Mouse (Mus musculus): ENCODE measurements at regions not wholly inside any gene's neighbourhood (a gene's known extent, or its start where the extent isn't known, plus 50 kb on each side); places are given as distances from the start of the nearest gene placed in this dataset.

GRCm38 (mm10) chr6:71012436-71012822 is 56.1 kb downstream of the Foxi3 start:
- no peak for DNase-seq (ENCODE audit: low spot score in 2 of 2)

- DNase-seq (ENCODE audit: low spot score in 2 of 2), result no peak
Measured at GRCm38 (mm10) chr6:71012823-71013461, 56.6 kb downstream of the Foxi3 start.

GRCm38 (mm10) chr6:71016388-71016787 is 60.1 kb downstream of the Foxi3 start:
- DNase-seq (ENCODE audit: low spot score in 2 of 2), result no peak

- no peak for DNase-seq (ENCODE audit: low spot score in 2 of 2)
Measured at GRCm38 (mm10) chr6:71021353-71021752, 65.0 kb downstream of the Foxi3 start.

GRCm38 (mm10) chr6:71025472-71025871 is 69.1 kb downstream of the Foxi3 start:
- DNase-seq (ENCODE audit: low spot score in 2 of 2), result no peak

- DNase-seq (ENCODE audit: low spot score in 2 of 2), result no peak
Measured at GRCm38 (mm10) chr6:71029663-71030062, 73.3 kb downstream of the Foxi3 start.

- DNase-seq (ENCODE audit: low spot score in 2 of 2), result peak; percentile 14 to 30
Measured at GRCm38 (mm10) chr6:71030541-71030940, 74.2 kb downstream of the Foxi3 start.

GRCm38 (mm10) chr6:71044241-71044640 is 87.9 kb downstream of the Foxi3 start:
- no peak for DNase-seq (ENCODE audit: low spot score in 2 of 2)

GRCm38 (mm10) chr6:71045261-71045660 is 88.9 kb downstream of the Foxi3 start:
- no peak for DNase-seq (ENCODE audit: low spot score in 2 of 2)

GRCm38 (mm10) chr6:71048199-71049094 is 92.1 kb downstream of the Foxi3 start:
- DNase-seq (ENCODE audit: low spot score in 2 of 2), result peak; percentile 66 to 76

- no peak for DNase-seq (ENCODE audit: low spot score in 2 of 2)
Measured at GRCm38 (mm10) chr6:71050248-71050647, 93.9 kb downstream of the Foxi3 start.

GRCm38 (mm10) chr6:71050754-71051213 is 93.5 kb downstream of the Thnsl2 start:
- peak in 1 of 2 experiments; percentile 7 for DNase-seq (ENCODE audit: low spot score in 2 of 2)

- DNase-seq (ENCODE audit: low spot score in 2 of 2), result no peak
Measured at GRCm38 (mm10) chr6:71057209-71057858, 86.9 kb downstream of the Thnsl2 start.

GRCm38 (mm10) chr6:71060116-71060515 is 84.1 kb downstream of the Thnsl2 start:
- no peak for DNase-seq (ENCODE audit: low spot score in 2 of 2)

GRCm38 (mm10) chr6:71062980-71063379 is 81.3 kb downstream of the Thnsl2 start:
- DNase-seq (ENCODE audit: low spot score in 2 of 2), result peak in 1 of 2 experiments; percentile 12

GRCm38 (mm10) chr6:71065428-71065827 is 78.8 kb downstream of the Thnsl2 start:
- DNase-seq (ENCODE audit: low spot score in 2 of 2), result no peak

- no peak for DNase-seq (ENCODE audit: low spot score in 2 of 2)
Measured at GRCm38 (mm10) chr6:71069229-71069628, 75.0 kb downstream of the Thnsl2 start.

GRCm38 (mm10) chr6:71074789-71075191 is 69.4 kb downstream of the Thnsl2 start:
- DNase-seq (ENCODE audit: low spot score in 2 of 2), result no peak
